Mouse (Mus musculus): ENCODE data around the gene Fbxo24.
"Not testable (repeated sequence)": the region's sequence is repeated elsewhere in the genome, so short reads cannot be mapped to it uniquely, and the experiment has no call there.

Gene Fbxo24

DNA sequence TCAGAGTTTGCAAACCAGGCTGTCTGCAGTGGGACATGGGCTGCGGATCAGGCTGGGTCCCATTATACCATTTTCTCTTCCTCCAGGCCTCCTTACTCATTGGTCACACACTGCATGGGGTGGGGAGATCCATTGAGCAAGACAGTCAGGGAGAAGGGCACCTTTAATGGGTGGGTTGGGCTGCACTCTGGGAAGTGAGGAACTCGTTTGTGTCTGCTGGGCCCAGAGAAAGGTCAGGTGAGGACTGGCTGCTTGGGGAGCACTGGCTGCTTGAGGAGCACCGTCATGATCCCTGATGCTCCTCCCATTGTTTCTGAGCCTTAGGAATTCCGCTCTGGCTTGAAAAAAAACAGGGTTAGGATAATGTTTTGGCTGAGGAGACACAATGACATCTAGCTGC is 14.1 kb upstream of the Fbxo24 start:
- no peak for DNase-seq (ENCODE audit: low spot score)

DNA sequence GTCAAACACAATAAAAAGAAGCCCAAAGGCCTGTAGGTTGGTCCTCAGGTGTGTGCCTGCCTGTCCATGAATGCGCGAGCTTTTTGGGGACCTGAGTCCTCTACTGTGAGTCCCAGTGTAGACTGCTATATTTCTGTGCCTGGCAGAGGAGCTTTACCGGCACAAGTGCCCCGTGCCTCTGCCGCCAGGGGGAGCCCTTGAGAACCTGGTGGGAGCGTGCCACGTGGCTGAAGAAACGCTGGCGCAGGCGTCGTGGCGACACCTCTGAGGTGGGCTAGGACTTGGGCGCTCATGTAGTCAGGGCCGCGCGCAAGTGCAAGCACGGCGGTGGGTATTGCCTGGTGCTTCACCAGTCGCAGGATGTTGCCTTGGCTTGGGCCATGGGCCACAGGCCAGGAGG is 12.3 kb upstream of the Fbxo24 start, which contains the start of gene Sap25:
Sap25 (plus strand) TSS at position 281 of the 400 bp plus-strand sequence.
- peak; percentile 52 for DNase-seq (ENCODE audit: low spot score)

DNA sequence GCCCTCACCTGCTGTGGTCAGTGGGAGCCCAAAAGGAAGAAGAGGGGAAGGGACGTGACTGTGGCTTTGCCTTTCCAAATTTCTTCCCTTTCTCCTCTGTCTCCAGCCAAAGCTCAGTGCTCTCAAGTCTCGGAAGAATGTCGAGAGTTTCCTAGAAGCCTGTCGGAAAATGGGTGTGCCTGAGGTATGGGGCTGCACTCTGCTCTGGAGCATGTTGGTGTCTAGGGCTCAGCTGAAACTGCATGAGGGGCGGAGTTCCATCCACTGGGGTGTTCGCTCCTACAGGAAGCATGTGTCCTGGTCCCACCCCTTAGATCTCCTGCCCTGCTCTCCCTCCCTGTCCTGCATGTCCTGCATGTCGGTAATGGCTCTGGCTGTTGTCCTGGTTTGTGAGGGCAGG is 10.7 kb upstream of the Fbxo24 start:
- DNase-seq (ENCODE audit: low spot score): no peak

DNA sequence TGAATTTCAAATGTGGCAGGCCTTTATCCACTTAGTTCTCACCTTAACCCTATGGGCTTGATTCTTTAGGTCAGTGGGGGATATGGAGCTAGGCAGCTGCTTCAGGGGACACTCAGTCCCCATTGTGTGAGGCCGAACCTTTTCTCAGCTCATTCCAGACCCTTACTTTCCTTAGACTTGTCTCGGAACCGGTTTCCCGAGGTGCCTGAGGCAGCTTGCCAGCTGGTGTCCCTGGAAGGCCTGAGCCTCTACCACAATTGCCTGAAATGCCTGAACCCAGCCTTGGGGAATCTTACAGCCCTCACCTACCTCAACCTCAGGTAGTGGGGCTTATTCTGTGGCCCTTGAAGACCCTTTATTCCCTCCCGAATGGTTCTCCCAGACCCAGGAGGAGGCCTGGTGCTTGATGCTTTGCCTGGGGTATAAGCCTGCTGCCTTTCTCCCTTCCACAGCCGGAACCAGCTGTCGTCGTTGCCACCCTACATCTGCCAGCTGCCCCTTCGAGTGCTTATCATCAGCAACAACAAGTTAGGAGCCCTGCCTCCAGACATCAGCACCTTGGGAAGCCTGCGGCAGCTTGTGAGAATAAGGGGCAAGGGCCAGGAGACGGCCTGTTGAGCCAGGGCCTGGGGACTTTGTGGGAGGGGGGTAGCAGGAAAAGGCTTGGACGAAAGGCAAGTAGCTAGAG is 4.7 kb upstream of the Fbxo24 start:
- peak; percentile 76 for DNase-seq (ENCODE audit: low spot score)

DNA sequence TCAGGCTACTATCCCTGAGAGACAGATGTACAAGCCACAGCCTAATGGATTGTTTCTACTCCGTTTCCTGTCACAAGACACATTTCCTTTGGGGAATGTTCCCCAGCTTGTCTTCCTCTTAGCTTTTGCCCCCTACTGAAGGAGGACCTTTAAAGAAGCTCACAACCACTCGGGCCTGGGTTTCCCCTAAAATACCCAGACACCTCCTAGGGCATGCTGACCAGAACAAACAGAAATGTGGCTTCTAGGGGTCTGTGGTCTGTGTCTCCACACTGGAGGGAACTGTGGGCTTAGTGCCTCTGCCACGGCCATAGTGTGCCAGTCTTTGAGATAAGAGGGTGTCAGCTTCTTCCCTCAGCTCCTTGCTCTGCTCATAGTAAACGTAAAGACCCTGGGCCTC is 2.8 kb upstream of the Fbxo24 start:
- no peak for DNase-seq (ENCODE audit: low spot score)

DNA sequence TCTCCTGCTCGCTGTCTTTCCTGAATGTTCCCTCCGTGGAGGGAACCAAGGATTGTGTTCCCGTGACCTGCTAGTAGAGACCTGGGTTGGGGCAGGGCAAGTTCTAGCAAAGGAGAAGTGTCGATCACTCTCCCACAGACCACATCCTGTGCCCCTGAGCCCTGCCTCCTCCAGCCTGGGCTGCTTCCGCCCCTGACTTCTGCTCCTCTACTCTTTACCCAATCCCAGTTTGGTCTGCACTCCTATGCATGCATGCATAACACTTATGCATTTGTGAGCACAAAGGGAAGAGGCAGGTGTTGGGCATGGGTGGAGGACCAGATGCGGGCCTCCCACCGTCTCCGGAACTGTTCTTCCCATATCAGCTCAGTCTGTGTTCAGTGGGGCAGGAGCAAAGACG is 2.4 kb upstream of the Fbxo24 start:
- no peak for DNase-seq (ENCODE audit: low spot score)

DNA sequence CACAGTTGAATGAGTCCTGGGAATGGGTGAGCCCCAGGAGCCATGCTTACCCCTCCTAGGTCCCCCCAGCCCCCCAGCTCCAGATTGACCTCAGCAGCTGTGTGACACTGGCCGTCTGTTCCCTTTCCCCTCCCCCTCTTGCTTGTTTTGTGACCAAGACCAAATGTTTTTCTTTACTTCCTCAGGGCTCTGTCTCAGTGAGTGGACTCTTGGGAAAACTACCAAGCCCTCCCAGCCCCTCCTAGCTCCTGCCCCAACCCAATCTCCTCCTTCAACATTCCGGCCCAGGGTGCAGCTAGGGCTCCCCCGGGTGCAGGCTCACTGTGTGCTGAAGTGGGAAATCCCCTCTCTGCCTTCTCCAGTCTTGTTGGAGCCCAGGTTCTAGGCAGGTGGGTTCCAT is 1.8 kb upstream of the Fbxo24 start:
- DNase-seq (ENCODE audit: low spot score): peak; percentile 60

DNA sequence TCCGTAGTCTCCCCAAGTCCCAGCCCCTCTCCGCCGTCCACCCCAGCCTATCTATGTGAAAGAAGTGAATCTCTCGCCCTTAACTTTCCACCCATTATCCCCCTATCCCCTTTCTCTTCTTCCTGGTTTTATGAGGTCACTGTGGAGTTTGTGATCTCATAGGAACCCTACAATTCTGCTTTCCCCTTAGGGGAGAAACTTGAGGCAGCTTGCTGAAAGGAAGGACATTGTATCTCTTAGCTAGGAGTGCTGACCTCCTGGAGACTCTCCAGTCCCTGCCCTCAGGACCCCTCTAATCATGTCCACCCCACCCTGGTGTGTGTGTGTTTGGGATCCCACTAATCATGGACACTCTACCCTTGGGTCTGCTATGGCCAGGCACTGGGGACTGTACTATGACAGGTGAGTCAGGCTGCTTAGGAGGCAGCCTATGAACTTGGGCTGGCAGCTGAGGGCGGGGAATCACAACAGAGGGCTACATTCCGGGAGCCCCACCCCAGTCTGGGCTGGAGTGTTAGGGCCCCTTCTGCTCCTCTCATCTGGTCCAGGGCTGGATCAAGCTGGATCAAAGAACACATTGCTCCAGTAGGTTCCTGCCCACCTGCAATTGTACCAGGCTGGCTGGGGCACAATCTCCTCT is 1.2 kb upstream of the Fbxo24 start:
- peak; percentile 67 for DNase-seq (ENCODE audit: low spot score)

DNA sequence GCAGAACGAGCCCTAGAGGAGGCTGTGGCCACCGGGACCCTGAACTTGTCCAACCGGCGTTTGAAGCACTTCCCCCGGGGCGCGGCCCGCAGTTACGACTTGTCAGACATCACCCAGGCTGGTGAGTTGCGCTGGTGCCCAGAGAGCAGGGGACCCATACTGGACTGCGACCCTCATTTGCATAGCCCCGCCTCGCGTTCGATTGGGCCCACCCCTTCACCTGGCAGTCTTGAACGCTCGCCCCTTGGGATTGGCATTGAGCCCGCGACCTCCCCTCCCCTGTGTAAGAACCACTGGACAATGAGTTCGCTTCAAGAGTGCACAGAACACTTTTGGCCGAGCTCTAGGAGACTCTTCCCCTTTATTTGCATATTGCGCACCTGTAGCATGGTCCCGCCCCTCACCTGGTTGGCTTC is 512 bp upstream of the Fbxo24 start:
- peak; percentile 70 for DNase-seq (ENCODE audit: low spot score)

DNA sequence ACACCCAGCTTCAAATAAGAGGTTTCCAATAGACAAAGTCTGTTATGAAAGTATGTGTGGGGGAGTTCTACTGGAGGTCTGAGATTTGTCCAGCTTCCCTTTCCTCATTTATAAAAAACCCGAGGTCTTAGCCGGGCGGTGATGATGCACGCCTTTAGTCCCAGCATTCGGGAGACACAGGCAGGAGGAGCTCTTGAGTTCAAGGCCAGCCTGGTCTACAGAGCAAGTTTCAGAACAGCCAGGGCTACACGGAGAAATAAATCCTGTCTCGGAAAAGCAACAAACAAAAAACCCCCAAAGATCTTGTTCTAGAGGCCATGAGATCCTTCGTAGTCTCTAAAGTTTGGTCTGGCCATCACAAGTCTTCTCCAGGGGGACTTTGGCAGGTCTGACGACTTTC is 811 bp downstream of the Fbxo24 start:
- no peak for DNase-seq (ENCODE audit: low spot score)

DNA sequence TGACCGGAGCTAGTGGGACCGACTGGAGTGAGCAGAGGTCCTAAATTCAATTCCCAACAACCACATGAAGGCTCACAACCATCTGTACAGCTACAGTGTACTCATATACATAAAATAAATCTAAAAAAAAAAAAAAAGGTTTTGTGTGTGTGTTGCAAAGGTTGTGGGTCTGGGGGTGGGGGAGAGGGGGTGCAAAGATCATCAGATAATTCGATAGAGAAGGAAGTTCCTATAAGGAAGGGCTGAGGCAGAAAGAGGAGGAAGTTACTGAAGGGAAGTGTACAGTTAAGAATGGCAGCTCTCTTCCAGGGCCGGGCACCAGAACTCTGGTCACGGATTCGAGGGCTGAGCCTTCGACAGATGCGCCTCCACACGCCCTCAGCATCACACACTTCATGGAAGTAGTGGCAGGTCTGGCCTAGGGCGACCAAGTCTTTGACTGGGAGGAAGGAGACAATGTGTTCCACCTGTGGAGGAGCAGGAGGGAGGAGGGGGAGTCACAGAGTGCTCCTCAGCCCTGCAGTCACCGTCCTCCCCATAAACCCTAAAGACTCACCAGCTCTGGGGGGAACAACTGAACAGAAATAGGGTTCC is 4.8 kb downstream of the Fbxo24 start:
- no peak for DNase-seq (ENCODE audit: low spot score)

DNA sequence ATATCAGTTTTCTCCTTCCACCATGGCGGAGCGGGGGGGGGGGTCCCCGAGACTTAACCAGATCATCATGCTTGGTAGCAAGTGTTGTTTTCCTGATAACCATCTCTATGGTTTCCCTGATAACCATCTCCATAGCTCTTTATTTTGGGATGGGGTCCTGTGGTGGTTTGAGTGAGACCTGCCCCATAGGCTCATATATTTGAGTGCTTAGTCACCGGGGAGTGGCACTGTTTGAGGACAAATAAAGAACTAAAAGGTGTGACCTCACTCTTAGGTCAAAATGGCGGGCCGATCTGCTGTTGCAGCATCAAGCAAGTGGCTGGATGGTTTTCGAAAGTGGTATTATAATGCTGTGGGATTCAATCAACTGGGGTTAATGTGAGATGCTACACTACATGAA is 13.5 kb downstream of the Fbxo24 start:
- DNase-seq (ENCODE audit: low spot score): peak; percentile 46

DNA sequence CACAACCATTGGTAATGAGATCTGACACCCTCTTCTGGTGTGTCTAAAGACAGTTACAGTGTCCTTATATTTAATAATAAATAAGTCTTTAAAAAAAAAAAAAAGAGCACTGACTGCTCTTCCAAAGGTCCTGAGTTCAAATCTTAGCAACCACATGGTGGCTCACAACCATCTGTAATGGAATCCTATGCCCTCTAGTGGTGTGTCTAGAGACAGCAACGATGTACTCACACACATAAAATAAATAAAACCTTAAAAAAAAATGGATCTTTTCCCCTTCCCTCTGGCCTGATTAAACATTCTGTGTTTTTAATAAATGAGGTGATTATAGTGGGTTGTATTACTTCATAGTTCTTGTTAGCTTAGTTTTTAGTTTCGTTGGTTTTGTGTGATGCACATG is 13.9 kb downstream of the Fbxo24 start:
- not testable (repeated sequence) for DNase-seq (ENCODE audit: low spot score)

DNA sequence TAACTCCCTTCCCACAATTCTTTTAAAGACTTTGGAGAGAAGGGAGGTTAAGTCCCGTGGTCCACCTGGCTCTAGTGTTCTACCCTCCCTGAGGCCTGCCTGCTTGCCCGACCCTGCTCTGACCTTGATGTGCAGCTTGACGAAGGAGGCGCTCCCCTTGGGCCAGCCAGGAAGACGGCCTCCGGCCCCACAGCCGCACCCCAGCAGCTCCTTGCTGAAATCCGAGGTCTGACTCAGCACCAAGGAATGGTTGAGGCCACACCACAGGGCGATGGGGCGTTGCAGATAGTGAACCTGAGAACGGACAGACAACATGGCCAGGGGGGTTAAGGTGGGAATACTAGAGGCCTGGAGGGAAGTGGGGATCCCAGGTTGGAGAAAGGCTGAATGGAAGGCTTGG is 15.3 kb downstream of the Fbxo24 start, which contains the start of gene Pcolce:
Pcolce (minus strand) TSS at position 235 of the 400 bp plus-strand sequence.
- peak; percentile 85 for DNase-seq (ENCODE audit: low spot score)

DNA sequence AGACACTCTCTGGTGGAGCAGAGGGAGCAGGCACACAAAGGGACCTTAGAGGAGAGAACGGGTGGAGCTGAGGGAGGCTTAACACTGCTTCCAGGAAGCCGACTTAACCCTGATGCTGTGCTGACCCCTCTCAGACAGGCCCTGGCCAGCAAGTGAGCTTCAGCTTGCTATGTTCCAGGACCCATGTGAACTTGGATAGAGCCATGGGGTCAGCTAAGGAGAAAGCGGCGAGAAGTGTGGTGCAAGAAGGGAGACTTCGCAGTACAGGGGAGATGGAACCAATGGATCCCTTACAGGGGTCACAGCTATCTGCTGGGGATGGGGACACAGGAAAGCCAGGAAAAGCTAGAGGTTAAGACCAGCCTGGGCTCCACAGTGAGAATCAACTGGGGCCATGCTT is 15.7 kb downstream of the Fbxo24 start:
- DNase-seq (ENCODE audit: low spot score): peak; percentile 40

DNA sequence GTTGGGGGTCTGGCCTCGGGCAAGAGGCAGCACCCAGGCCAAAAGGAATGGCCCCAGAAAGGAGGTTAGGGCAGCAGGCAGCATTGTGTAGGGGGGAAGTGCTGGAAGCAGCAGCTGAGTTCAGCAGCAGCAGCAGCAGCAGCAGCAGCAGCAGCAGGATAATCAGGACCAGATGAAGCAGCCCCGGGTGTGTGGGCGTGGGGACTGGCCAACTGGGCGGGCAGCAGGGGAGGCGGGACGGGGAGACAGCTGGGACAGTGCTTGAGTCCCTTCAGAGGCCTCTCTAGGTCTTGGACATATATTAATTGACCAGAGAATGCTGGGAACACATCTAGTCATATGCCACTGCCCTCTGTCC is 17.6 kb downstream of the Fbxo24 start:
- DNase-seq (ENCODE audit: low spot score): peak; percentile 70

DNA sequence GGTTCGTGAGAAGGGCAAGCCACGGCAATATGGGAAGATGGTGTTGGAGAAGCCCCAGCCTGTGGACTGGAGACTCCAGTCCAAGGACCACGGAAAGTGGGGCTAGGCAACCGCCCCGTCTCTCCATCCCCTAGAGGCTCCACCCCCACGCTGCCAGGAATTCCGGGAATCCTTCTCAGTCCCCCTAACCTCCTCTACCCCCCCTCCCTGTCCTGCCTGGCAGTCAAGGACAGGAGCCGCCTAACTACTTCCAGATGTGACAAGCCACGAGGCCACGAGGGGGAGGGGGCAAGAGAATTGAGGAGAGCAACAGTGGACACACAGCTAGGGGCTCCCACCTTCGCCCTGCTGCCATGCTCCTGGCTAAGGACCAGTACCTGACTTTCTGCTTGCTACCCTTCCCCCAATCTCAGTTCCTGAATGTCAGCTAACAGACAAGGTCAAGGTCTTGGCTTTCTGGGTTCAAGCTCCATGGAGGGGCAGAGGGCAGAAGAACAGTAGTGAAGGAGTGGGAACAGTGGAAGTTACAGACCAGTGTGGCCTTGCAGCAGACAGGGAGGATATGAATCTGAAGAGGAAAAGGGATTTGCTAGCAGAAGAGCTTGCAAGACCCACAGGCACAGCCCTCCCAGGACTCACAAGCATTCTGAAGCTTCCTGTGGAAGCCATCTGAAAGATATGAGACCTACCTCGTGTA is 18.1 kb downstream of the Fbxo24 start:
- peak; percentile 79 for DNase-seq (ENCODE audit: low spot score)

DNA sequence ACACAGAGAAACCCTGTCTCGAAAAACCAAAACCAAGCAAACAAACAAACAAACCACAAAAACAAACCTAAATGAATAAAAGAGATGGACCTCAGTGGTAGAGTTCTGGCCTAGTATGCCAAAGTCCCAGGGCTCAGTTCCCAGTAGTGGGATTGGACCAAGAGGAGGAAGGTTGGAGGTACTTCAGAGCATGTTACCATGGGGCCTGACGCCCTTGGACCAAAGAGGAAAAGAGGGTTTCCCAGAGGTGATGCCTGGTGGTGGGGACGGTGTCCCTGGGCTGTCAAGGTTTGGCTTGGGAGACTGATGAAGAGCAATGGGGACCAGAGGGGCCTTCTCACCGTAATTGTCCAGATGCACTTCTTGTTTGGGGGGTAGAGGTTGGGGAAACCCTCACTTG is 18.7 kb downstream of the Fbxo24 start:
- DNase-seq (ENCODE audit: low spot score): no peak

DNA sequence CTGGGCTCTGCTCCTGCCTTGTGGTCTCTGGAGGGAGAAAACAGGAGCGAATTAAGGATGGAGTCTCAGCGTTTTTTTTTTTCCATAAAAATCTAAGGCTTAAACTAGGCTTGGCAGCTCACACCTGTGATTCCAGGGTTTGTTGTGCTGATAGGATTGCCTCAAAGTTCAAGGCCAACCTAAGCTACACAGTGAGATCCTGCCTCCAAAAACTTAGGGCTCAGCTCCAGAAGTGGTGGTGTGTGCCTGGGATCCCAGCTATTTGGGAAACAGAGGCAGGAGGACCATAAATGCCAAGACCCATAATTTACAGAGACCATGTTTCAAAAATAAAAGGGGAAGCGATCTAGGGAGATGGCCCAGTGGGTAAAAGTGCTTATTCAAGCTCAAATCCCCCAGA is 19.5 kb downstream of the Fbxo24 start:
- DNase-seq (ENCODE audit: low spot score): no peak

DNA sequence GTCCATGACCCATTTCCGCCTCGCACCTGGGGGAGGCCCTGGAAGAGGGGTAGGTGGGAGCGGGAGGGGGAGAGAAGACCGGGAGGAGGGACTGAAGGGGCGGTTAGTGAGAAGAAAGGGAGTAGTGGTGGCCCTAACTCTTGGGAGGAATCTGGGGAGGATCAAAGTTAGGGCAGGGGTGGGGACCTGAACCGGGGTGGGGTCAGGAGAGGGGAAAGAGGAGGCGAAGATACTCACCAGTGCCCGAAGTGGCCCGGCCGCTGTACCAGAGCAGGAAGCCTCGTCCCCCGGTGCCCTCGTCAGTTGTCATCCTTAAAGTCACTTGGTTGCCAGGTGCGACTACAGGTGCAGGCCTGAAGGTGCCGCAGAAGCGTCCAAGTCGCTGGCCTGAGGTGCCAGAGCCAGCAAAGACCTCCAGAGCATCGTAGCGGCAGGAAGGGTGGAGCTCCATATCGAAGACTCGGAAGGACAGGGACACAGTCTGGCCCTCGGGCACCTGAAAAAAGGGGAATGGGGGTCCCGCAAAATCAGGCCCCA is 20.1 kb downstream of the Fbxo24 start:
- DNase-seq (ENCODE audit: low spot score): no peak

DNA sequence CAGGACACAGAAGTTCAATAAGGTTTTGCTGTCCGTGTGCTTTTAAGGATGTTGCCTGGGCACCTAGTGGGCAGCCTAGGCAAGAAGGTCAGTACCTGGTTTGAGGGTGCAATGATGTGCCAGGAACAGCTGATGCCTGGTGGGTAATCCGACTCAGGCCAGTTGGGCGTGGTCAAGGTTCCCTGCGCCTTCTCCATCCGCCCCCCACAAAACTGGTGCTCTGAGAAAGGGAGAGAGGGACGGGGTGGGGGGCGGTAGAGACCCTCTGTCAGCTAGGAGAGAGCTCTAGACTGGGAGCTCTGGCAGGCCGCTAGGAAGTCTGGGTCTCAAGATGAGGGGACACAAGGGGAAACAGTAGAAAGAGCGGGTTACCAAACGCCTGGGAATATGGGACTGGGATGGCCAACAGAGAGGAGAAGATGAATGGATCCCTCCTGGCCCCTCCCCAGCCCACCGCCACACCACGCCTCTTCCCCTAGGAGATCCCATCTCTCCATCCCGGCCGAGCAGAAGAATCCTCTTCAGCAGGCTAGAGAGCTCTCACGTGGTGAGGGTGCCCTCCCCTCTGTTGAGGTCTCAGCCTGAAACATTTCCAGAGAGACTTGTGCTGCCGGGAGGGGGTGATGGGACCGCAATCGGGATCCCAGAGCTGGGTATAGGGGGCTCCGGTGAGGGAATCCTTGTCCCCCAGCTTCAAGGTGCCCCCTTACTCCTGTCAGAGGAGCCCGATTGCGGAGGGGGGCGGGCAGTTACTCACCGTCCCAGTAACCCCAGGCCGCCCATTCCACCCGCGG is 20.7 kb downstream of the Fbxo24 start:
- no peak for DNase-seq (ENCODE audit: low spot score)

DNA sequence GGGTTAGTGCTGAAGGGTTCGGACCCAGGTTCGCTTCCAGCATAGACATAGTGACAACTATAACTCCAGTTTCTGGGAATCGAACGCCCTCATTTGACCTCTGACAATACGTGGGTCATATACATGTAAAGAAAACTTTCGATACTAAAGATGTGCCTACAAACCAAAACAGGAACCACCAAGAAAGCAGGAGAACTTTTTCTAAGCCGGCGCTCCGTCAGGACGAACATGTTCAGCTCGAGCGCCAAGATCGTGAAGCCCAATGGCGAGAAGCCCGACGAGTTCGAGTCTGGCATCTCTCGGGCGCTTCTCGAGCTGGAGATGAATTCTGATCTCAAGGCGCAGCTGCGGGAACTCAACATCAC is 27.5 kb downstream of the Fbxo24 start:
- DNase-seq (ENCODE audit: low spot score): peak; percentile 42

All from urinary bladder, postnatal 14 days (tissue).